Mouse (Mus musculus) CD4-positive, CD25-positive, alpha-beta regulatory T cell (primary cell): ENCODE results near the gene Tmx4. TPM values are rescaled to one million over a fixed set of nuclear protein-coding genes. Genes with fewer than 3 reads are reported as not detected.

ENCODE experiments used
- polyA plus RNA-seq: library from polyadenylated mRNA; unstranded; fragments of 100-300 nt; shearing (Covaris generic); gene quantifications from one replicate; pipeline ENCODE4 v1.2.1, GENCODE M21; 2017

The Tmx4 gene
- 21.4 TPM for polyA plus RNA-seq

DNA sequence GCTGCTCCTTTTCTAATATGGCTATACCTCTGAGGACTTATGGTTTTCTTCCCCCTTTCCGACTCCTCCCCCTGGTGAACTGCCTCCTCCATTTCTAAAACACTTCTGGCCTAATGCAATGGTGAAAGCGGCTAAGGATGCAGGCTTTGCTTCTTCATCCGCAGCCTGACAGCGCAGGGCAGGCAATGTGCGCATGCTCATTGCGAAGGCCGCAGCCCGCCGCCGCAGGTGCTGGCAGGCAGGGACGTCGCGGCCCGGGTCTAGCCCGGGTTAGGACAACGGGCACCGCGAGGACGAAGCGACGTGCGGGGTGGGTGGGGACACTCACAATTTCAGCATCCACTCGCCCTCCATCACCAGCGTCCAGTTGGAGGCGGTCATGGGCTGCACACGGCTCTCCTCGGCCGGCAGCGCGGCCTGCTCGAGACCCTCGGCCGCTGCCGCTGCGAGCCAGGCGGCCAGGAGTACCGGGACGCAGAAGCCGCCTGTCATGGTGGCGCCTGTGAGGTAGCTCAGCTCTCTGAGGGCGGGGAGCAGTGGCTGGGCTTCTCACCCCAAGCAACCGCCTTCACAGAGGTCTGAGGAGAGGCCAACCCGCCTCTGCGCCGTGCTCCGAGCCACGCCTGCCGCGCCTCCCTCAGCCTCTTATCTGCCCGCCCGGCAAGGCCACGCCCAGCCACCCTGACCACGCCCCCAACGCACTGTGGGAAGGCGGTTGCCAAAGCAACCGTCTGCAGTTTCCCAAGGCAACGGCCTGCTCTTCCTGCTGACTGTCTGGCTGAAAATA is at the start of gene Tmx4:
TSS of gene Tmx4 (minus strand) at position 632 of the 787 bp plus-strand sequence.

DNA sequence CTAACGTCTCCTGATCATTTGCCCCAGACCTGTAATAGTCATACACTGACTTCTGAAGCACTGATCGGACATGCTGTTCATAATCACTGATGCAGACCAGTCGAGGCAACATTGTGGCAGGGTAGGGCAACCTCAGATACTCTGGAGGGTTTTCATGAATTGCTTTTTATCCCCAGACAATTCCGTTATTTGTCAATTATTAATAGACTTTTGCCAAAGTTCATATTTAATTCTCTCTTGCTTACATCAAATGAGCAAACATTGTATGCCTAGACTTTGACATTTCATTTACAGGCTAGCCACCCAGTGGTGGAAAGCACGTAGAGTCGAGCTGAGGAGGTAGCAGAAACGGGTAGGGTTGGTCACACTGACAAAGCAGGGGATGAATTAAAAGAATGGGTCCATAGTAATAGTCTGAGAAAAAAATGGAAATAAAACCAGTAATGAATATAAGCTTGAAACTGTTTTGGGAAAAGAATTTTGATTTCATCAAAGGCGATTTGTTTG is 89.7 kb downstream of the Tmx4 start, which contains the start of gene Hao1:
TSS of gene Hao1 (minus strand) at position 148 of the 507 bp plus-strand sequence.

Other genes with a start within 250 kb of the Tmx4 start
- 0.08 TPM for gene Hao1, start 89.8 kb downstream of the Tmx4 start, polyA plus RNA-seq
- not detected for gene Plcb1, start 141.9 kb upstream of the Tmx4 start, polyA plus RNA-seq